Mouse (Mus musculus) spleen, adult 2 months (tissue): Measurements from ENCODE around the gene U90926. TPM values are rescaled to one million over a fixed set of nuclear protein-coding genes. Genes with fewer than 3 reads are reported as not detected.

ENCODE experiments used
- DNase-seq, 2 experiments: peaks; one replicate each; pipeline versions ENCODE4 v3.0.0 to v3.0.0-alpha.2; 2012 to 2021; ENCODE audit warnings: low spot score in 2 of 2, low read depth in 1 of 2
- H3K27ac ChIP-seq: fragments of 200-500 bp; 2 replicates; pipeline ENCODE4 v1.5.1; 2012; ENCODE audit warnings: low read length, inconsistent platforms; ENCODE audit not compliant: insufficient read depth
- H3K27me3 ChIP-seq: fragments of 200-500 bp; 2 replicates; pipeline ENCODE4 v1.6.1; 2012; ENCODE audit warnings: mild to moderate bottlenecking, moderate library complexity, low read length, inconsistent platforms; ENCODE audit not compliant: control insufficient read depth, insufficient read depth
- H3K36me3 ChIP-seq: fragments of 200-500 bp; 2 replicates; pipeline ENCODE4 v1.6.1; 2012; ENCODE audit warnings: mild to moderate bottlenecking, low read length, inconsistent platforms; ENCODE audit not compliant: control insufficient read depth, insufficient read depth
- H3K4me1 ChIP-seq: fragments of 200-500 bp; 2 replicates; pipeline ENCODE4 v1.6.1; 2011; ENCODE audit warnings: inconsistent platforms; ENCODE audit not compliant: control insufficient read depth, insufficient read depth, insufficient read length
- H3K4me3 ChIP-seq: fragments of 200-500 bp; 2 replicates; pipeline ENCODE4 v1.5.1; 2011; ENCODE audit warnings: mild to moderate bottlenecking, inconsistent platforms; ENCODE audit not compliant: insufficient read depth, insufficient read length; ENCODE audit errors: extremely low read depth
- CTCF ChIP-seq: fragments of 200-500 bp; IDR thresholded peaks from 2 replicates; pipeline ENCODE4 v1.5.1; 2011; ENCODE audit warnings: mild to moderate bottlenecking, inconsistent platforms; ENCODE audit not compliant: insufficient read depth, insufficient read length, insufficient replicate concordance; ENCODE audit errors: extremely low read depth
- POLR2A ChIP-seq: fragments of 200-500 bp; IDR thresholded peaks from 2 replicates; pipeline ENCODE4 v1.6.1; 2011; ENCODE audit warnings: low read depth, low read length, inconsistent platforms
- WGBS: fragments of 180-500 bp; shearing (Covaris S2); methylation state at CpG from one replicate; pipeline ENCODE4 v1.1.7; 2018; 5-methylcytosine and 5-hydroxymethylcytosine counted together
- polyA plus RNA-seq: library from polyadenylated mRNA; depleted of rRNA; stranded (reverse); fragments of >200 nt; gene quantifications from 2 replicates; pipeline ENCODE4 v1.2.3, GENCODE M21; 2012

Gene U90926
- polyA plus RNA-seq, 1 experiment = not detected

DNA sequence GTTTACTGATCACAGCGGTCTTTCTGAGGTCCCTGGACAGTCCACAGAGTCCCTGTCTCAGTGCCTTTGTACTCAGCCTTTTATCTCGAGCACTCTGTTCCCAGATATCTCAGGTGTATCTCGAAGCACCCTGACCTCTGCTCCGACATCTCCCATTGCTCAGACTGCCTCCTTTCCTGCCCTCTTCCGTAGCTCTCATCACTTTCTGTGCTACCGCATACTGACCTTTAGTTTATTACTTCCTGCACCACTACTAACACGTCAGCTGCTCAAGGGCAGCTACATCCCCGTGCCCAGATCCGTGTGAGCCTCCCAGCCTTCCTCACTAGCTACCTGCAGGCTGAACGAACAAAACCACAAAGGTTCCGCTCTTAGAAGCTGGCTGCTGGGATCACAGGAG lies 33.4 kb upstream of the U90926 start:
- Histone ChIP-seq H3K36me3 (no peaks in the 10 kb centered on the region), H3K27ac (no peak overlapping the region), H3K4me3 (no peak overlapping the region), H3K4me1 (no peaks in the 10 kb centered on the region), H3K27me3 (no peaks in the 10 kb centered on the region; the same call in 1 of the 2 replicates)
- 74% methylated on average over 11 of the region's 11 CpGs for WGBS
- no peak for DNase-seq
- TF ChIP-seq CTCF (no peak), POLR2A (no peak)

DNA sequence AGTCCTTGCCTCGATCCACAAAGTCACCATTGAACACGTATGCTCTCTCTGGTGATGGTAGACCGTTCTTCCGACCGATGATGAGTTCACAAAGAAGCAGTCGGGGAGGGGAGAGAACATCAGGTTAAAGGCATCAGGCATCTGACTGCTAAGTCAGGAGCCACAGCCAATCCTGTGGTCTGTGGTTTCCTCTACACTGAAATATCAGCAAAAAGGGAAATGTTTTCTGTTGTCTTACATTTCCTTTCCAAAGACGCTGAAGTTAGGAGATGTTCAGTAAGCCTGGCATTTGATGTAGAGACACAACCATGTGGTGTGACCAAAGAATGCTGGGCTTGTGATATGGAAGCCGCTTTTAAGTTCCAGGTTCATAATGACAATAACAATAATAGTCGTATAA lies 30.3 kb upstream of the U90926 start:
- H3K27ac ChIP-seq = no peak overlapping the region
- no peak overlapping the region for H3K4me3 ChIP-seq
- no peaks in the 10 kb centered on the region for H3K27me3 ChIP-seq
- DNase-seq = peak in 1 of 2 experiments; percentile 19
- no peaks in the 10 kb centered on the region for H3K36me3 ChIP-seq
- TF ChIP-seq CTCF (no peak), POLR2A (no peak)
- WGBS = 10% methylated on average over 9 of the region's 9 CpGs
- H3K4me1 ChIP-seq = no peaks in the 10 kb centered on the region

DNA sequence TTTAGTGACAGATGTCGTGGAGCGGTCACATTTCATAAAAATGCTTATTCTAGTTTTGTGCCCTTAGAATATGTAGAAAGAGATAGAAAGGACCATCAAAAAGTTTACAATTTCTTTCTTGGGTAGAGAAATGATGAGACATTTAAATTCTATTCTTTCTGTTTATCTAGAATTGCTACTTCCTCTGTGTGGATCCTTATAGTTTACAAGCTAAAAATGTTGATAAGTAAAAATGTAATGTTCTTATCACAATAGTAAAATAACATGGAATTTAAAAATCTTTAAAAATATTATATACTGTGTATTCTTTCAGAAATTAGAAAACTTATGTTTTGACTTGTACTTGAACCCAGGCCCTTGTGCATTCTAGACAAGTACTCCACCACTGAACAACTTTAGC lies 29.7 kb upstream of the U90926 start:
- 92% methylated on average over 2 of the region's 2 CpGs for WGBS
- H3K27me3 ChIP-seq = no peaks in the 10 kb centered on the region
- H3K4me1 ChIP-seq = no peaks in the 10 kb centered on the region
- no peak for DNase-seq
- no peak overlapping the region for H3K27ac ChIP-seq
- H3K36me3 ChIP-seq = no peaks in the 10 kb centered on the region
- TF ChIP-seq POLR2A = no peak
- H3K4me3 ChIP-seq = no peak overlapping the region

DNA sequence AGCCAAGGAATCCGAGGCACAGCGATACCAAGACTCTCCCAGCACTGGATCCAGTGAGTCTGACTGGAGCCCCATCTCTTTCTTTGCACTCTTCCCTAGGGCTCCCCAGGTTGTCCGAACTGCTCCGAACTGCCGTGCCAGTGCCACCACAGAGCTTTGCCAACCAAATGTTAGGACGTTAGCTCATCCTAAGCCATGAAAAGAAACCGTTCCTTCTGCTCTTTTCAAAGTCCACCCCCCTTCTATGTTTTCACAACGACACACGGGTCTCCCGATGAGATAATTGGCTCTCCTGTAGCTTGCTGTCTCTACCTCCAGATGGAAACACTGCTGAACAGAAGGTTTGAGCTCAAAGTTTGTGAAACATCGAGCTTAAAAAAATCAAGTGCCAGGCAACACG lies 25.6 kb upstream of the U90926 start:
- H3K27ac ChIP-seq = no peak overlapping the region
- TF ChIP-seq POLR2A (no peak), CTCF (no peak)
- DNase-seq = no peak
- 93% methylated on average over 12 of the region's 12 CpGs for WGBS
- no peak overlapping the region for H3K4me3 ChIP-seq
- no peaks in the 10 kb centered on the region for H3K36me3 ChIP-seq
- H3K4me1 ChIP-seq = no peaks in the 10 kb centered on the region
- H3K27me3 ChIP-seq = no peaks in the 10 kb centered on the region

DNA sequence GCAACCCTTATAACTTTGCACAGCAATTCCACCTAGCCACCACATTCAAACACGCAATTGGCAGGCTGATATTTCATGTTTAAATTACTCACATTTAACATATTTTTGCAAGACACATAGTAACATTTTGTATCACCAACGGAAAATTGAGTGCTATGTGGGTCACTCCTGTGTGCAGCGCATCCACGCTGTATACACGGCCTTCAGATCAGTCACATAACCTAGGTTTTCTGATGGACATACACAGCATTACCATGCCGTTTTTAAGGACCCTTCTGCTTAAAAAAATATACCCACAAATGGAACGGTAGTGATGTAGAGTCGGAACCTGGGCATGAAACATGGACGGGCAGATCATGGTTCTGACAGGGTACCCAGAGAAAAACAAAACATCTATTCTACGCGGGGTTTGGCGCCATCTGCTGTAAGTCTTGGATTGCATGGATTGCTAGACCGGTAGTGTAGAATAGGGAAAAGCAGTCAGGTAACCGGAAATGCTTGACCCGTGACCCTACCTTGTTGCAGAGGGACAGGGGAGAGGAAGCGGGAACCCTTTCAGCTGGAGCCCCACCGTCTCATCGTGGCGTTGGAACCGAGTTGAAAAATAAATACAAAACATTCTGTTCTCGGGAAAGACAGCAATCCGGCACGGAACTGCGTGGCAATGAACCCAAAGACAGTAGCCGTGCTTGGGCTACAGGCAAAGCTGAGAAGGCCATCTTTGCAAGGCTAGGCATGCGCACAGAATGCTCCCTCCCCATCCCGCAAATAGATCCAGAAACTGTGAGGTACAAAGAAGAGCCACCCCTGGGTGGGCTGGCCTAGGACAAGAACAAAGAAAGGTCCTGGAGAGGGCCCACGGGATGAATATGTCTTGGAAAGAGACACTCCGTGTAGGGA lies 24.4 kb upstream of the U90926 start:
- 44% methylated on average over 29 of the region's 29 CpGs for WGBS
- TF ChIP-seq POLR2A (no peak), CTCF (peak; percentile 17; the same call in 1 of the 2 replicates)
- no peak for DNase-seq
- Histone ChIP-seq H3K4me3 (no peak overlapping the region), H3K36me3 (no peaks in the 10 kb centered on the region), H3K27me3 (no peaks in the 10 kb centered on the region), H3K4me1 (no peaks in the 10 kb centered on the region), H3K27ac (no peak overlapping the region)

DNA sequence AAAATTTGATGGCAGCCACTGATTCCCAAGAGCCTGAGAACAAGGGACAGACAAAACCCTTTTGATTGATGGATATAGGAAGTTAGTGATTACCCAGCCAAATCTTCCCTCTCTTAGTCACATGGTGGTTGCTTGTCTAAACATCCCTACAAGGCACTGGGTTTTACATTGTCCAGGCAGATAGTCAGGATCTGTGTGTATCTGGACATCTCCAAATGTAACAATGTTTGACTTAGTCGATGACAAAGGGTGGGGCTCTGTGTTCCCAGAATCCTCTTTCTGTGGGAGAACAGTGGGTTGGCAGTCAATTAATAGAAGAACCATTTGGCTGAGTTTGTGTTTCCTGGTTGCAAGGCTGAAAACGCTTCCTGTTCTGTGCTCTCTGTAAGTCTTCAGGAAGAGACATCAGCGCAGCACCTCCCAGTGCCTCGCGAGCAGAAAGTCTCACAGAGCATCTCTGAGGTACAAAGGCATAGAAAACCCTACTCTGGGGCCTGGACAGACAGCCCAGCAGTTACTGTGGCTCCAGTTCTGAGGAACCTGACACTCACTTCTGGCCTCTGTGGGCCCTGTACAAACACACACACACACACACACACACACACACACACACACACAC lies 19.8 kb upstream of the U90926 start:
- Histone ChIP-seq H3K27ac (no peak overlapping the region), H3K4me3 (no peak overlapping the region), H3K27me3 (no peaks in the 10 kb centered on the region), H3K36me3 (no peaks in the 10 kb centered on the region), H3K4me1 (no peaks in the 10 kb centered on the region)
- DNase-seq = no peak
- WGBS = 12% methylated on average over 5 of the region's 5 CpGs
- TF ChIP-seq CTCF = no peak

DNA sequence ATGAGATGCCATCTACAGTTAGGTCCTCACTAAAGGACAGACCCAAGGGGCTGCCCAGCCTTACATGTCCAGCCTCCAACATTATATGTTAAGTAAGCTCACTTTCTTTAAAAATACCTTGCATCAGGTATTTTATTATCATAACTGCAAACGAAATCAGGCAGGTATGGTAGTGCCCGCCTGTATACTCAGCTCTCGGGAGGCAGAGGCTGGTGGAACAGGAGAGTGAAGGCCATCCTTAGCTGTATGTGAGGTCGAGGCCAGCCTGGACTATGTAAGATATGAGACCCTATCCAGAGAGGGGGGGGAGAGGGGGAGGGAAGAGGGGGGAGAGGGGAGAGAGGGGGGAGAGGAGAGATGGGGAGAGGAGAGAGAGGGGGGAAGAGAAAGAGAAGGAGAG lies 18.2 kb upstream of the U90926 start:
- H3K4me1 ChIP-seq = no peaks in the 10 kb centered on the region
- H3K27ac ChIP-seq = no peak overlapping the region
- DNase-seq = no peak
- no peaks in the 10 kb centered on the region for H3K27me3 ChIP-seq
- no peak for TF ChIP-seq CTCF
- no peak for TF ChIP-seq POLR2A
- 77% methylated on average over 4 of the region's 4 CpGs for WGBS
- H3K4me3 ChIP-seq = no peak overlapping the region
- no peaks in the 10 kb centered on the region for H3K36me3 ChIP-seq
